Mouse (Mus musculus) layer of hippocampus, postnatal 25 days (tissue): Measurements from ENCODE around the gene Nfix. TPM values are rescaled to one million over a fixed set of nuclear protein-coding genes. Genes with fewer than 3 reads are reported as not detected.

Experiments used
- DNase-seq, 2 experiments: peaks; one replicate each; pipeline ENCODE4 v3.0.0; 2022; ENCODE audit warnings: mixed read lengths in 2 of 2, low spot score in 1 of 2; ENCODE audit errors: extremely low spot score in 1 of 2
- total RNA-seq, 2 experiments: library from RNA; stranded (reverse); gene quantifications; 2 replicates each; pipeline ENCODE4 v1.2.3; 2021

The Nfix gene
- total RNA-seq, 2 experiments from 2014 or later, result 406 to 477 TPM

DNA sequence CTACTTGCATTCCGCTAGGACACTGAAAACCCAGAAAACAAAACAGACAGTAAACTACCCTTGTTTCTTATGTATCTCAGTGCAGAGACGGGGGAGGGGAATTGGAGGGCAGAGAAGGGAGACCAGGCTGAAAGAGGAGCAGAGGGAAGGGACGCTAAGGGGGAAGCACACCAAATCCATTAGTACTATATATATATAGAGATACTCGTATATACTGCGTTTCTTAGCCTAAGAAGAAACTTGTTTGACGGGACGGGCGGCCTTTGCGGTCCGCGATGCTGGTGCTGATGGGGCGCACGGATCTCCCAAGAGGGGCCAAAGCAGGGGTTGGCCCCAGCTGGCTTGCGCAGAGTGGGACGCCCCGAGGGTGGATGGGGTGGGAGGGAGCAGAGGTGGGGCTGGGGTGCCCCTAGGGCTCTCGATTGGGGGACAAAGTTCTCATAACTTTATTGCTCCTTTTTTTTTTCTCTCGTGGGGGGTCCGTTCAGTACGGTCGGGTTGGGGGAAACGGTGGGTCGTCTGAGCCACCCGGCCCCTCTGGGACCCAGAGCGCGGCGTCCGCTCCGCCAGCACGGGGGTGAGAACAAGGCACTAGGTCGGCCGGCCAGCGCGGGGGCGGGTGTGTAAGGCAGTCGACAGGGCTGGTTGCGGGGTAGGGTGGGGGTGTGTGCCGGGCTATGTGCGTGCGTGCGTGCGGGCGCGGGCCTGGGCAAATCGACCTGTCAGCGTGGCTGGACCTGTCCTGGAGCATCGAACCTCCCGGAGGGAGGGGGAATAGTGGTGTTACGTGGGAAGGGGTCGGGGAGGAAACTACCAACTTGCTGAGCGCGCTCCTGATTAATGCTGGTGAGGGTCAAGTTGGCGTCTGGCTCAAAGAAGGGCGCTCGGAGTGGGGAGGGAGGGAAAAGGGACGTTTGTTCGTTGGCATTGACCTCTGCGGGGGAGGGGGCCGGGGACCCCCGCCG lies 95.0 kb downstream of the Nfix start:
- DNase-seq, result peak; percentile 31 to 45

DNA sequence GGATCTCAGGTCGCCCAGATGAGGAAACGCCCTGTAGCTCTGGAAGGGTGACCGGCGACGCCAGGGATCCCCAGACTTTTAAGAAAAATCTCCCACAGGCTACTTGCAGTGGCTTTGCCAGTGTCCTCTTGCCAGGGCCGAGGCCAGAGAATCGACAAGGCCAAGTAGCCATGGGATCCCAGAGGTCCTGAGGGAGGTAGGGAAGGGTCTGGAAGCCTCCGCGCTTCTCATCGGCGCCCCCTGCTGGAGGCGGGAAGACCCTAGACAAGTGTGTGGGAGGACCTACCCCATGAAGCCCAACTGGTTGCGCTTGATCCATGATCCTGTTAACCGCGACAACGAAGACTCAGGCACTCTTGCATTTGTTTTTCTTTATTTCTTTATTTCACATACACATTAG lies 95.8 kb downstream of the Nfix start:
- DNase-seq, result peak; percentile 66 to 83

DNA sequence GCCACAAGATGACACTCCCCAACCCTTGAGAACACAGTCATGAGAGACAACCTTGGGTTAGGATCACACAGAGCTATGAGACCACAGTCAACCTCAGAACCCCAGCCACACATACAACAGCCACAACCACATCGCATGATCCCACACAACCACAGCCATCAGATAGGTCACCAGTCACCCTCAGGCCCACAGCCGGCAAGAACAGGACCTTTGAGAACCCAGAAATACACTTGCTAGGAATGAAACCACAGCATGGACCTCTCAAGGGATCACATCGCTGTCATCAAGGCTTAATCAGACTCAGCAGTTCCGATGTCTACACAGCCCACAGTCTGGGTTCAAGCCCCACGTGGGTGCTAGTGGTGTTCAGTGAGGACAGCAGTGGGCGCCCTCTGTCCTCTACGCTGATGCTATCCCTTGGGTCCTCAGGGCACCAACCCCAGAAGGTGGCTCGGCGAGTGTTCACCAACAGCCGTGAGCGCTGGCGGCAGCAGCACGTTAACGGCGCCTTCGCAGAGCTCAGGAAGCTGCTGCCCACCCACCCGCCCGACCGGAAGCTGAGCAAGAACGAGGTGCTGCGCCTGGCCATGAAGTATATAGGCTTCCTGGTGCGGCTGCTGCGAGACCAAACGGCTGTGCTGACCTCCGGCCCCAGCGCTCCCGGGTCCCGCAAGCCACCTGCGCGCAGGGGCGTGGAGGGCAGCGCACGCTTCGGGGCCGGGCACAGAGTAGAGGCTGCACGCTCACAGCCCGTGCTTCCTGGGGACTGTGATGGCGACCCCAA lies 96.5 kb downstream of the Nfix start:
- DNase-seq, result peak; percentile 8 to 17

DNA sequence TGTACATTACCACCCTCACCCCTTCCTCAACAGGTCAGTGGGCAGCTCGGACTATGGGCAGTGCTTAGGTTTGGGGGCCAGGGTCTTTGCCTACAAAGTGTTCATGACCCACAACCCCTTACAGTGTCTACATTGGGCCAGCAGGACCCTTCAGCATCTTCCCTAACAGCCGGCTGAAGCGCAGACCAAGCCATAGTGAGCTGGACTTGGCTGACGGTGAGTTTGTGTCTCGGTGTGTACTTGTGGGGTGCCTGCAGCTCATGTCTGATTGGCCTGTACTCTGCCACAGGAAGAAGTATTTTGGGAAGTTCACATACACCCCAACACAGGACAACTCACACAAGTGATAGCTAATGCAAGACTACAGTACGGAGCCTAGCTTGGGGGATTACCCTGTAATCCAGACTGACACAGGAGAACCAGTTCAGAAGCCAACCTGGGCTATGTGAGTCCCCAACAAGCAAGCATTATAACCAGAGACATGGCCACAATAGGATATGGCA lies 97.1 kb downstream of the Nfix start:
- peak; percentile 3 to 9 for DNase-seq

DNA sequence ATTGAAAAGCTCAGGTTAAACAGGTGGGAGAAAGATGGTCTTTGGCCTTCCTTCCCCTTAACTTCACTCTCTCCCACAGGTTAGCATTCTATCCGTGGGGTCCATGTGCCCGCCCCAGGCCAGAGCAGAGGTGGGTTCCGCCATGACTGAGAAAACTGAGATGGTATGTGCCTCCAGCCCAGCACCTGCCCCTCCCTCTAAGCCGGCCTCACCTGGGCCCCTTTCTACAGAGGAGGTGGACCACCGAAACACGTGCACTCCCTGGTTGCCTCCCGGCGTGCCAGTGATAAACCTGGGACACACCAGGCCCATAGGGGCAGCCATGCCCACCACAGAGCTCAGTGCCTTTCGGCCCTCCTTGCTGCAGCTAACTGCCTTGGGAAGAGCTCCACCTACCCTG lies 97.6 kb downstream of the Nfix start:
- no peak for DNase-seq

DNA sequence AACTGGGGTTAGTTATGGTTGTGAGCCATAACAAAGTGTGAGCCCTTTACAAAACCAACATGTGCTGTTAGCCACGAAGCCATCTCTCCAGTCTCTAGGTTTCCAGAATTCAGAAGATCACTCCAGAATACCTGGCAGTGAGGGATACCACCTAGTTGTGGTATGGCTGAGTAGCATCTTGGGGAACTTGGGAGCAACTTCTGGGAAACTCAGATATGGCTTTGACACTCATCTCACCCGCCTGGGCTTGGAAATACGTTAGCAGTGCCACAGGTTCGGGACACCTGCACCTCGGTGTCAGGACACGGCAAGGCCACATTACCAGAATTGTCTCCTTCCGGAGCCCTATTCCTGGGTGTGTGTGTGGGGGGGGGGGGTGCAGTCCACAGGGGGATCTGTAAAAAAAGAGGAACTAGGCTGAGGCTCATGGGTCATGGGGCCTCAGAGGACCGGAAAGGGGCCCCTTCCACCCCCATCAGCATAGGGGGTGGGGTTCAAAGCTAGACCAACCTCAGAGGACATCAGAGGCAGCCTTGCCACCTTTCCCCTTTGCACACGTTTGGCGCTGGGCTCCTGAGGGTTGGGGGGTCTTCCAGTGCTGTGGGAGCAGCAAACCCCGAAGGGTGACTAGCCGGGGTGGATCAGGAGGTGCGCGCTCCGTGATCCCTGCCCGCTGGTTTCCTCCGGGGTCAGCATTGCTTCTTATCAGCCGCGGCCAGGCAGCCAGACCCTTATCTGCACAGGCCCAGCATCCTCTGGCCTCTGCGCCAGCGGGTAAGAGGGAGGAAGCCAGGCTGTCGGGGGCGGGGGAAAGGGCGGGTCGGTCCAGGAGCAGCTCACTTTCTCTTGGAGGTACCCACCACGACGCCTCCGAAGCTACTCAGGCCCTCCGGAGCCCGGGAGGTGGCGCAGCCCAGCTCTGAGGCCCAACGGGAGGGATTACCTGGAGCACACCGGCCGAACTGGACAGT lies 98.9 kb downstream of the Nfix start, which contains the start of gene Lyl1:
Gene Lyl1, plus strand, starts transcription at position 517 of the 971 bp plus-strand sequence.
- no peak for DNase-seq

DNA sequence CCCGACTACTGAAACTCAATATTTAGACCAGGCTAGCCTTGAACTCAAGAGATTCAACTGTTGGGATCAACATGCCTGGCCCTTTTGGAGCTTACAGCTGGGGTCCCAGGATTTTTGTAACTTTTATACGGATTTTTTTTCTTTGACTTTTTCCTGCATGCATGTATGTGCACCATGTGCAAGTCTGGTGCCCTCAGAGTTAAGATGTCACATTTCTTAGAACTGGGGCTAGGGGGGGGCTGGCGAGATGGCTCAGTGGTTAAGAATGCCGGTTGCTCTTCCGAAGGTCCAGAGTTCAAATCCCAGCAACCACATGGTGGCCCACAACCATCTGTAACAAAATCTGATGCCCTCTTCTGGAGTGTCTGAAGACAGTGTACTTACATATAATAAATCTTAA lies 99.6 kb downstream of the Nfix start:
- DNase-seq, result no peak

DNA sequence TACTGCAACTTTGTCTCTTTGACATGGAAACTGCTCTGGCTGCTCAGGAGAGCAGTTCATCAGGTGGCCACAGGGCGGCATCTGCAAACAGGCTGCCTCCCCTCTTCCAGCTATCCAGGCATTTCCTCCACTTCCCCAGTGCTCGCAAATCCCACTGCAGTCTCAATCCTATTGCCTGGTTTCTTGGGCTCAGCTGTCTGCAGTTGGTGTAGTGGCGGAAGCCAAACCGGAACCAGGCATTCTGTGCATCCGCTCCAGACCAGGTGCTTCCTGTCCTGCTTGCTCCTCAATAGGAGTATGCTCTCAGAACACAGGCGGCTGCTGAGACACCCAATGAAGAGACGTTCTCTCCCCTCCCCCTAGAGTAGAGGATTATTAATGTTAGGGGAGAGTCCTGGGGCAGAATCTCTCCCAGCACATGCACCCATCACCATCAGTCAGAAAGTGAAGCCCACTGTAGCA lies 100.3 kb downstream of the Nfix start:
- DNase-seq, result no peak

DNA sequence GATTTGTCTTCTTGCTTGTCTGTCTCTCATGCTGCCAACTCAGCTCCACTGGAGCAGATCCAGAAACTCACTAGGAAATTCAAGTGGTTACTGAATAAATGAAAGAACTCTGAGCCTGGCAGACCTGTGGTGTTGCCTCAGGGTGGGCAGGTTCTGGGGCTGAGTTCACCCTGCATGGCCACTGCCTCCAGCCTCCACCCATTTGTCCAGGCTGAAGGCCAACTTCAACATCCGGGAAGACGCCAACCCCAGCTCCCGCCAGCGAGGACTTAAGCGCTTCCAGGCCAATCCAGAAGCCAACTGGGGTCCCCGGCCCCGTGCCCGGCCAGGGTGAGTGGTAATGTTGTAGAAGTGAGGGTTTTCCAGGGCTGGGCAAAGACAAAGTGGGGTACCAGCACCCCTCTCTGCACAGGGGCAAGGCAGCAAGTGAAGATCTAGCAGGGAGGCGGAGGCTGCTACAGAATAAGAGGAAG lies 101.2 kb downstream of the Nfix start:
- no peak for DNase-seq

DNA sequence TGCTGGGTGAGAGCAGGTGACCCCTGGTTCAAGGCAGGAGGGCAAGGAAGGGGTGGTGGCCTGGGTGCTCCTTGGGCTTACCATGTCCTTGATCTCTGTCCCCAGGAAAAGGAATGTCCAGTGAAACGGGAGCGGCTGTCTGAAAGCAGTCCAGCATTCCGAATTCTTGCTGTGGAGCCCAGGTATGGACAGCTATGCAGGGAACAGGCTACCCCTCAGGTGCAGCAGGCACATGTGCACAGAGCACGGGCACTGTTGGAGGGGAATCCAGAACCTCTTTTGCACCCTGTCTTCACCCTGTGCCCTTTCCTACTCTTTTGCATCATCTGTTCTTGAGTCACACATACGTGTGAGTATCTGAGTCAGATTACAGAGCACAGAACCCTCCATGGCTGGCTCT lies 101.9 kb downstream of the Nfix start:
- no peak for DNase-seq

DNA sequence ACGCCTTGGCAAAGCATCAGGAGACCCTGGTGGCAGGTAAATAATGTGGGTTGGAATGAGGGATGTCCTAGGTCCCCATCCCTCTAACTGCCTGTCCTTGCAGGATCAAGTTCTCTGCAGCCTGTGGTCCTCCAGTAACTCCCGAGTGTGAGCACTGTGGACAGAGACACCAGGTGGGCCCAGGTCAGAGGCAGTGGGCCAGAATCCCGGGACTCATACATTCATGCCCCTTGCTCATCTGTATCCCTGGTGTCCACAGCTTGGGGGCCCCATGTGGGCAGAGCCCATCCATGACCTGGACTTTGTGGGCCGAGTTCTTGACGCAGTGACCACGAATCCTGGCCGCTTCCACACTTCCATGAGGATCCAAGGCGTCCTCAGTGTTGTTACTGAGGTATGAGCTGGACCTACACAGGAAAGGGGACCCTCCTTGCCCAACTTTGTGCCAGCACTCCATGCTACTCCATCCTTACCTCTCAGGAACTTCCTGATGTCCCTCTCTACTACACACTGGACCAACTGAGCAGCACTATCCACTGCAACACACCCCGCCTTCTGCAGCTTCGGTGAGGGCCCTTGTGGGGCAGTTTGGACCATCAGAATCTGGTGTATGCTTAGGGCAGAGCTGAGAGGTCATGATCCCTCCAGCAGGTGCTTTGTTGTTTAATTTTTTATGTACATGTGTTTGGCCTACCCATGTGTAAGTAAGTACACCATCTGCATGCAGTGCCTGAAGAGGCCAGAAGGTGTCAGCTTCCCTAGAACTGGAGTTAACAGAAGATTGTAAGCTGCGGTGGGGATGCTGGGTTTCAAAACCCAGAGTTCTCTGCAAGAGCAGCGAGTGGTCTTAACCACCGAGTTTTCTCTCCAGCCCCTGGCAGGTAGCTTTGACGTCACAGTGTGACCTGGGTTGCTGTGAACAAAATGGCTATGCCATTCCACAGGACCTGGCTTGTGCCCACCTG lies 102.7 kb downstream of the Nfix start:
- DNase-seq, result no peak

DNA sequence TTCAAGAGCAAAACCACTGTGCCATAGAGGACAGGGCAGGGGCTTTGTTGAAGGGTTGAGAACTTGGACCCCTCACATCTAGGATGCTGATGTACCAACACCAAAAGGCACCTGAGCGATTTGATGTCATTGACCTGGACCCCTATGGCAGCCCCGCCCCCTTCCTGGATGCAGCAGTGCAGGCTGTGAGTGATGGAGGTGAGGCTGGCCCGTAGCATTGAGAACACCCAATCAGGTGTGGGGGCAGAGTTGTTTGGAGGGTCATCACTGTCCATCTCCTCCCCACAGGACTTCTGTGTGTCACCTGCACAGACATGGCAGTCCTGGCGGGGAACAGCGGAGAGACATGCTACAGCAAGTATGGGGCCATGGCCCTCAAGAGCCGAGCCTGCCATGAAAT lies 105.0 kb downstream of the Nfix start:
- DNase-seq, result no peak

DNA sequence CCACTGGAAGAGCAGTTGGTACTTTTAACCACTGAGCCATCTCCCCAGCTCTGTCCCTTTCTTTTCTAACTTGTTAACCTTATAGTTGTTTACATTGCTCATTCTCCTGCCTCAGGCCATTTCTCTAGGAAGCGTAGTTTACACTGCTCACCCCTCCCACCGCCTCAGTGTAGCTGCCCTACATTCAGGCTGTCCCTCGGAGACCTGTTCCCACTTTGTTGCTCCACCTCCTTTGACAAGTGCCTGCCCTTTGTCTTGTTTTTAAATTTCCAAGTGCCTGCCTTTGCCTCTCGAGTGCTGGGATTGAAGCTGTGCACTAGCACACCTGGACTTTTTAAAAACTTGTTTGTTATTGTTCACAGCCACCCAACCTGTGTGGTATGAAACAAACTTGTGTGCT lies 106.8 kb downstream of the Nfix start:
- DNase-seq, result no peak

DNA sequence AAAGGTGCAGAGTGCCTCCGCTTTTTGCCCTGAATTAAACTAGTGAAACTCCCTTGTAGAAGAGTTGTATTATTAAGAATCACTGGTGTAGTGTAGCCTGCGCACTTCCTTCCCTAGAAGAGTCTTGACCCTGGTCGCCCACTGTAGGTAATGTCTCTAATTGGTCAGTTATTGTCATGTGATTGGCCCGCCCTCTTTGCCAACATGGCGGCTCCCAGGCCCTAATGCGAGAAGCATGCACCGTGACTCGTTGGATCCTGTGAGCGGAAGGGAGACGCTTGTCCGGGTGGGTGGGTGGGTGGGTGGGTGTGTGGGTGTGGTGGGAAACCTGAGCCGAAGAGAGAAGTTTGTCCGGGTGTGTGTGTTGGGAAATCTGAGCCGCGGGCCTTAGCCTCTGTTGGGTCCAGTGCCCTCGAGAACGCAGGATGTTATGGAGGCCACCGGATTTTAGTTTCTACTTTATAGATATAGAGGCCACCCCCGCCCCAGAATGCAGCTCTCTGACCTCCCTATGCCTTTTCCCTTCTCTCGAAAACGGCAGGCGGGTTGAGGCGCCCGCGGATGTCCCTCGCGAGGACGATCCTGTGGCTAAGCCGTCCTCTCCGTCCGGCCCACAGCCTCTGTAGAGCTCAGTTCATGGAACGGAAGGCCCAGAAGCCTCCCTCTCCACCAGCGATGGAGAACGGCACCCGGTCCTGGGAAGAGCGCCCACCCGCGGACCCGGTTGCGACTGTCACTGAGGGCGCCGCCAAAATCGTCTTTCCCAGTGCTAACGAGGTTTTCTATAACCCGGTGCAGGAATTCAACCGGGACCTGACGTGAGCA lies 110.8 kb downstream of the Nfix start:
- DNase-seq, result peak; percentile 73 to 77

DNA sequence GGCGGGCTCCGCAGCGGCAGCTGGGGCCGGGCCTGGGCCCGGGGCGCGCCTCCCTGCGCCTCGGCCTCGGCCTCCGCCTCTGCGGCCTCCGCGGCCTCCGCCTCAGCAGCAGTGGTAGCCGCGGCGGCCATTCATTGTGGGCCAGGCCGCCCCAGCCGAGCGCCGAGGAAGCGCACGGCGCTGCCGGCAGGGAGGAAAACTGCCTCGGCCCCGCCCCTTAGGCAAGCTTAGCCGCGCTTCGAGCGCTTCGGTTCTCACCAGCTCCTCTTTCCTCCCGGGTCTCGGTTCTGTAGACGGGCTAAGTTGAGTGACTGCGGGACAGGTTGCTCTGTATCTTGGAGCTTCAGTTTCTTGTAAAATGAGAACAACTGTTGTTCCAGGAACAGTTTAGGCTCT lies 112.4 kb downstream of the Nfix start, which contains the start of gene Nacc1:
Gene Nacc1, minus strand, starts transcription at position 158 of the 396 bp plus-strand sequence.
- DNase-seq, result peak; percentile 67 to 74

DNA sequence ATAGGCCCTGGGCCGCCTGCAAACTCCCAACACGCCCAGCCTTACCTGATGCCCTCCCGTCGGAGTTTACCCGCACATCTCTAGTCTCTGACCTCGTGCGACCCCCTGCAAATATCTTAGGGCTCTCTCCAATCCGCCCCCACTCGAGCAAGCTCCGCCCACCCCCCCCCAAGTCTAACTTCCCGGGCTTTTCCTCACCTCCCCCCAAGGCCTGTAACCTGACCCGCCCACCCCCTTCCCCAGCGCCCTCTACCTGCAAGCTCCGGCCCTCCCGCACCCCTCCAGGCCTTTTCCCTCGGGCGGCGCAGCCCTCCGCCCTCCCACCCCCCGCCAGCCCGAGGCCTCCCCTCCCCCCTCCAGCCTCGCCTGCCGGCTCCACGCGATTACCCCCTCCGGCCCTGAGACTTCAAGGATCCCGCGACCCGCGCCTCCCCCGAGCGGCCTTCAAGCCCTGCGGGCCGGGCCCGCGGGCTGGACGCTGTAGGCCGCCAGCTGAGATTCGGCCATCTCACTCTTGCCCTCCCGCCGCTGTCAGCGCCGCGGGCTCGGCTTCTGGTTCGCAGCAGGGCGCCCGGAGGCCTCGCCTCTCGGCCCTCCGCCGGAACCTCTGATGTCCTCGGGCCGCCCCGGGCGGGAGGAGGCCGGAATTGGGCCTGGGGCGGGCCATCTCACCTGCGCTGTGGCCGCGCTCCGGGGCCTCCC lies 113.0 kb downstream of the Nfix start:
- no peak for DNase-seq
